Mouse (Mus musculus): ENCODE data around the gene Olfr1066. TPM values are rescaled to one million over a fixed set of nuclear protein-coding genes. Genes with fewer than 3 reads are reported as not detected.
"Not testable (repeated sequence)": the region's sequence is repeated elsewhere in the genome, so short reads cannot be mapped to it uniquely, and the experiment has no call there.

The Olfr1066 gene
- not detected for total RNA-seq (2022)

GRCm38 (mm10) chr2:86456169-86456568 lies at the start of gene Olfr1066:
Gene Olfr1066, minus strand, starts transcription at chr2:86456269.
- no peak for DNase-seq (ENCODE audit: low spot score in 2 of 2)

- no peak for DNase-seq (ENCODE audit: low spot score in 2 of 2)
Observed at GRCm38 (mm10) chr2:86487286-86487685, 31.2 kb upstream of the Olfr1066 start, which contains the start of gene Olfr228. Gene Olfr228, minus strand, starts transcription at chr2:86487386.

DNA sequence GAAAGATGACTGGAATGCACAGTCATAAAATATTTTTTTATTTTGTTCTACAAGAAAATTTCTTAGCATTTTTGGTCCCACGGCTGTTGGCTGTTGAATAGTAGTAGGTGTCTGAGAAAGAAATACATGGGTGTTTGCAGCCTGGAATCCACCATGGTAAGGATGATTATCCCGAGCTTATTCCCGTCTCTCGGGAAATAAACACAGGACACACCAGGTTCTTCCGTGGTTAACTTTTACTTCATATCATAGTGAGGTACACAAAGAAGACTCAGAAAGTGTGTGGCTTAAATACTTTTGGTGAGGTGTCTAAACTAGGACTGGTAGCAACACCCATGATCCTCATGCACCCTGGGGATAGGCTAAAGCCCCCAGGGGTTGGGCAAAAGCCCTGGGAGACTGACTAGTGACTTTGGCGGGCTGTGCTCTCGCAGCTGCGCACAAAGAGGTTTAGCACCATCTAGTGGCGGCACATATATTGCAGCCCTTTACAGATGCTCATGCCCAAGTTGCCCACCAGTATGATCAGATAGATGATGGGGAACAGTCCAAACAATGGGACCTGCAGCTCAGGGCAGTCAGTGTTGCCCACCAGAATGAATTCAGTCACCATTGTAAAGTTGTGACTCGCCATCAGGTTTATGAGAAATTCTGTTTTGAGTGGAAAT lies 8.5 kb upstream of the Olfr1066 start:
- no peak for DNase-seq (ENCODE audit: low spot score in 2 of 2)

DNA sequence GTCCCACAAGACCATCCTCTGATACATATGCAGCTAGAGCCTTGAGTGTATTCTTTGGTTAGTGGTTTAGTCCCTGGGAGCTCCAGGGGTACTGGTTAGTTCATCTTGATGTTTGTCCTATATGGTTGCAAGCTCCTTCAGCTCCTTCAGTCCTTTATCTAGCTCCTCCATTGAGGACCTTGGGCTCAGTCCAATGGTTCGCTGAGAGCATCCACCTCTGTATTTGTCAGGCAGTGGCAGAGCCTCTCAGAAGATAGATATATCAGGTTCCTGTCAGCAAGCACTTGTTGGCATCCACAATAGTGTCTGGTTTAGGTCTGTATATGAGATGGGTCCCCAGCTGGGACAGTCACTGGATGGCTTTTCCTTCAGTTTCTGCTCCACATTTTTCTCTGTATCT lies 4.4 kb upstream of the Olfr1066 start:
- DNase-seq (ENCODE audit: low spot score in 2 of 2), result no peak

GRCm38 (mm10) chr2:86450491-86450890 lies 5.6 kb downstream of the Olfr1066 start, which contains the start of gene Olfr1065:
Gene Olfr1065, minus strand, starts transcription at chr2:86450591.
- DNase-seq (ENCODE audit: low spot score in 2 of 2), result not testable (repeated sequence)

- not testable (repeated sequence) for DNase-seq (ENCODE audit: low spot score in 2 of 2)
Observed at GRCm38 (mm10) chr2:86442101-86442500, 14.0 kb downstream of the Olfr1066 start.

DNA sequence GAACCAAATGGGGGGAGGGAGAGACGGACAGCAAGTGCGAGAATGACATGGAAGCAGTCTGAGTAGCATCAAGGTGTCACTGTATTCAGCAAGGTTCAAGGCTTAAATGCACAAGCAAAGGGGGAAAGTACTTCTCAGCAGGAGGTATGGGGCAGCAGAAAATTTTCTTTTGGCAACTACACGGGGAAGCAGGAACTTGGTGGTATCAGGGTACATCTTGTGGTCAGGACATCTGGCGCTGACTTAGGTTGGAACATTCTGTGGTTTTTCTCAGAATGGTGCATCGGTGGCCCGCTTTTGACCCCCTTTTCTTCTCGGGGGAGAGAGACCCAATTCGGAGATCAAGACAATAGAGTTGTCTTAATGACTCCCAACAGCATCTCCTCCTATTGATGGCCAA lies 27.6 kb downstream of the Olfr1066 start:
- not testable (repeated sequence) for DNase-seq (ENCODE audit: low spot score in 2 of 2)

GRCm38 (mm10) chr2:86426649-86427048 lies 29.4 kb downstream of the Olfr1066 start, which contains the start of gene Olfr1062:
Gene Olfr1062, minus strand, starts transcription at chr2:86426749.
- DNase-seq (ENCODE audit: low spot score in 2 of 2), result not testable (repeated sequence)

- DNase-seq (ENCODE audit: low spot score in 2 of 2), result no peak
Observed at GRCm38 (mm10) chr2:86413950-86414349, 42.1 kb downstream of the Olfr1066 start, which contains the start of gene Olfr1061. Gene Olfr1061, minus strand, starts transcription at chr2:86414050.

Other genes starting within 250 kb of the Olfr1066 start
- not detected for gene Olfr1046, start 237.0 kb downstream of the Olfr1066 start, total RNA-seq (2022)
- not detected for gene Olfr1047, start 224.9 kb downstream of the Olfr1066 start, total RNA-seq (2022)
- gene Olfr1048, start 216.0 kb downstream of the Olfr1066 start, total RNA-seq (2022), result not detected
- gene Olfr1049, start 197.9 kb downstream of the Olfr1066 start, total RNA-seq (2022), result not detected
- not detected for gene Olfr1051, start 177.2 kb downstream of the Olfr1066 start, total RNA-seq (2022)
- gene Olfr1052, start 163.8 kb downstream of the Olfr1066 start, total RNA-seq (2022), result not detected
- gene Olfr1053, start 141.0 kb downstream of the Olfr1066 start, total RNA-seq (2022), result not detected
- not detected for gene Olfr1054, start 120.8 kb downstream of the Olfr1066 start, total RNA-seq (2022)
- not detected for gene Olfr1055, start 106.0 kb downstream of the Olfr1066 start, total RNA-seq (2022)
- not detected for gene Olfr1056, start 93.8 kb downstream of the Olfr1066 start, total RNA-seq (2022)
- not detected for gene Olfr1057, start 77.9 kb downstream of the Olfr1066 start, total RNA-seq (2022)
- not detected for gene Olfr1058, start 67.7 kb downstream of the Olfr1066 start, total RNA-seq (2022)
- not detected for gene Olfr1061, start 42.2 kb downstream of the Olfr1066 start, total RNA-seq (2022)
- not detected for gene Olfr1062, start 29.5 kb downstream of the Olfr1066 start, total RNA-seq (2022)
- not detected for gene Olfr1065, start 5.7 kb downstream of the Olfr1066 start, total RNA-seq (2022)
- not detected for gene Olfr228, start 31.1 kb upstream of the Olfr1066 start, total RNA-seq (2022)
- gene Olfr1076, start 52.2 kb upstream of the Olfr1066 start, total RNA-seq (2022), result not detected
- not detected for gene Olfr1079, start 86.2 kb upstream of the Olfr1066 start, total RNA-seq (2022)
- not detected for gene Olfr1080, start 102.0 kb upstream of the Olfr1066 start, total RNA-seq (2022)
- gene Olfr1082, start 142.7 kb upstream of the Olfr1066 start, total RNA-seq (2022), result not detected
- gene Olfr1084, start 183.5 kb upstream of the Olfr1066 start, total RNA-seq (2022), result not detected
- gene Olfr1085, start 205.8 kb upstream of the Olfr1066 start, total RNA-seq (2022), result not detected
- gene Olfr1086, start 223.8 kb upstream of the Olfr1066 start, total RNA-seq (2022), result not detected
- not detected for gene Olfr1087, start 242.1 kb upstream of the Olfr1066 start, total RNA-seq (2022)

All from gastrocnemius, adult 8-10 months (tissue).